9 mouse cellular contexts compared by ENCODE assay signal in genomic region chr10:80494732-80495131, GRCm38 (mm10). TPM values are rescaled to one million over a fixed set of nuclear protein-coding genes. Genes with fewer than 3 reads are reported as not detected.
DNase-seq lines count a peak whose midpoint lies in the region; ATAC-seq and TF ChIP-seq lines count a peak whose summit lies in the region.
"Had no signal": no experiment of that assay in that cellular context is flagged by ENCODE, and none has a peak within 500 bp of the region (broad histone marks: within the 10 kb centered on the region; RNA-seq: fewer than 3 reads in every experiment).

Gene Onecut3, plus strand, starts transcription at chr10:80494835.

- no peak within 1 kb of the TSS for H3K27ac ChIP-seq in gastrocnemius, adult 2 months
- H3K27ac ChIP-seq in heart, postnatal 0 days (ENCODE audit: low read depth), result no peak within 1 kb of the TSS
- H3K27ac ChIP-seq in limb, embryonic 11.5 days (replicated peaks; ENCODE audit: low read depth, low read length), result no peak within 1 kb of the TSS
- peak within 1 kb of the TSS; percentile 76; the same call in 1 of the 2 replicates for H3K27ac ChIP-seq in midbrain, embryonic 13.5 days

- H3K9me3 ChIP-seq in heart, postnatal 0 days (replicated peaks; ENCODE audit: control insufficient read depth, low read length), result no peaks in the 10 kb centered on the region
- H3K9me3 ChIP-seq in limb, embryonic 11.5 days (ENCODE audit: control insufficient read depth, low read length), result no peaks in the 10 kb centered on the region
- H3K9me3 ChIP-seq in midbrain, embryonic 13.5 days, result no peaks in the 10 kb centered on the region

- peak; percentile 62 for DNase-seq in gastrocnemius, adult 2 months
- DNase-seq in gastrocnemius, postnatal 36 days, result no peak
- DNase-seq in brain, embryonic 14.5 days (ENCODE audit: low read depth), result peak; percentile 51
- no peak for DNase-seq in heart, postnatal 0 days (ENCODE audit: low spot score)
- DNase-seq in limb, embryonic 11.5 days (ENCODE audit: low spot score), result peak; percentile 58
- peak; percentile 54 to 68 for DNase-seq in thymus, postnatal 36 days
- no peak for DNase-seq in left cerebral cortex, adult 8-10 months (ENCODE audit: low spot score in 2 of 2)

- no peak for TF ChIP-seq POLR2A in brain, embryonic 14.5 days (IDR thresholded peaks at IDR 0.05; ENCODE audit: borderline replicate concordance, extremely low read depth, insufficient read depth, insufficient read length, poor library complexity, severe bottlenecking)

- peak within 1 kb of the TSS; percentile 68 for H3K4me3 ChIP-seq in gastrocnemius, adult 2 months
- peak within 1 kb of the TSS; percentile 42 for H3K4me3 ChIP-seq in heart, postnatal 0 days (ENCODE audit: low read depth, low read length)
- H3K4me3 ChIP-seq in limb, embryonic 11.5 days (ENCODE audit: low read depth, low read length), result peak within 1 kb of the TSS; percentile 30
- H3K4me3 ChIP-seq in midbrain, embryonic 13.5 days (replicated peaks), result peak within 1 kb of the TSS; percentile 44

- H3K4me2 ChIP-seq in heart, postnatal 0 days (ENCODE audit: low read depth, low read length), result peak within 1 kb of the TSS; percentile 67
- H3K4me2 ChIP-seq in limb, embryonic 11.5 days (ENCODE audit: low read depth, severe bottlenecking), result peak within 1 kb of the TSS; percentile 71
- peak within 1 kb of the TSS; percentile 58 for H3K4me2 ChIP-seq in midbrain, embryonic 13.5 days (replicated peaks)

- peak; percentile 45; the same call in 1 of the 2 replicates for ATAC-seq in heart, postnatal 0 days (ENCODE audit: insufficient read depth, low read depth)
- no peak for ATAC-seq in limb, embryonic 11.5 days (ENCODE audit: insufficient number of reproducible peaks, low FRiP score, low TSS enrichment, low read depth)
- ATAC-seq in midbrain, embryonic 13.5 days, result peak; percentile 32; the same call in 1 of the 2 replicates

- no peaks in the 10 kb centered on the region for H3K36me3 ChIP-seq in heart, postnatal 0 days (replicated peaks; ENCODE audit: control insufficient read depth, insufficient read depth, low read length)
- H3K36me3 ChIP-seq in limb, embryonic 11.5 days (ENCODE audit: control insufficient read depth, insufficient read depth, low read length), result no peaks in the 10 kb centered on the region
- no peaks in the 10 kb centered on the region for H3K36me3 ChIP-seq in midbrain, embryonic 13.5 days

- WGBS in heart, postnatal 0 days, result under 1% methylated on average over 35 of the region's 42 CpGs
- WGBS in limb, embryonic 11.5 days, result under 1% methylated on average over 40 of the region's 42 CpGs
- under 1% methylated on average over 42 of the region's 42 CpGs for WGBS in midbrain, embryonic 13.5 days

- no peak within 1 kb of the TSS for H3K9ac ChIP-seq in heart, postnatal 0 days (replicated peaks; ENCODE audit: low read depth, low read length)
- H3K9ac ChIP-seq in limb, embryonic 11.5 days (ENCODE audit: low read length), result no peak within 1 kb of the TSS; the same call in 1 of the 2 replicates
- peak within 1 kb of the TSS; percentile 65 for H3K9ac ChIP-seq in midbrain, embryonic 13.5 days (replicated peaks)

- peaks cover 16% of the 10 kb centered on the region for H3K4me1 ChIP-seq in heart, postnatal 0 days (ENCODE audit: control insufficient read depth, insufficient read depth)
- peaks cover 18% of the 10 kb centered on the region for H3K4me1 ChIP-seq in limb, embryonic 11.5 days (ENCODE audit: control insufficient read depth, insufficient read depth, low read length)
- peaks cover 26% of the 10 kb centered on the region for H3K4me1 ChIP-seq in midbrain, embryonic 13.5 days (replicated peaks)

- TF ChIP-seq CTCF in gastrocnemius, adult 2 months (IDR thresholded peaks at IDR 0.05), result 0 out of 2 replicates have a peak, but pooled peaks have one; percentile 4
- peak; percentile 15; the same call in 1 of the 2 replicates for TF ChIP-seq CTCF in brain, embryonic 14.5 days (IDR thresholded peaks at IDR 0.05; ENCODE audit: borderline replicate concordance, extremely low read depth, insufficient read depth, insufficient read length)
- TF ChIP-seq CTCF in heart, postnatal 0 days (IDR thresholded peaks at IDR 0.05; ENCODE audit: low read depth), result no peak

- TF ChIP-seq EP300 in heart, postnatal 0 days (IDR thresholded peaks at IDR 0.05; ENCODE audit: low read depth), result no peak

- H3K27me3 ChIP-seq in heart, postnatal 0 days (ENCODE audit: control insufficient read depth, insufficient read depth, low read length), result peaks cover 100% of the 10 kb centered on the region
- peaks cover 99% of the 10 kb centered on the region for H3K27me3 ChIP-seq in limb, embryonic 11.5 days (ENCODE audit: control insufficient read depth, insufficient read depth, low read length)
- peaks cover 99% of the 10 kb centered on the region for H3K27me3 ChIP-seq in midbrain, embryonic 13.5 days

- intact Hi-C loops in gastrocnemius, adult 2 months (cut with DNase I), result loop anchor here (2.0 kb wide), 1 partner anchor 18 kb away; no protein-coding TSS in a partner anchor
- intact Hi-C loops in gastrocnemius, postnatal 36 days (cut with DNase I), result no loop called here

RNA-seq across cellular contexts. Expression of gene Onecut3, which starts in this region (rescaled TPM):
- not detected for total RNA-seq in gastrocnemius, adult 2 months (2021)
- not detected for total RNA-seq in gastrocnemius, postnatal 36 days (2021)
- polyA plus RNA-seq in brain, embryonic 14.5 days (2012; rRNA removed), result 5.0 and 10.9 TPM in 2 replicates
- total RNA-seq in heart, postnatal 0 days (2014; rRNA removed; ENCODE audit: low replicate concordance), result not detected in 2 replicates
- polyA plus RNA-seq in heart, postnatal 0 days (2015; fragmentation: Nextera tagmentation; extraction: Ambion mirVana), result not detected in 2 replicates
- not detected in 2 replicates for polyA plus RNA-seq in limb, embryonic 11.5 days (2014; fragmentation: Nextera tagmentation; extraction: Ambion mirVana)
- 2.6 and 3.0 TPM in 2 replicates for polyA plus RNA-seq in midbrain, embryonic 13.5 days (2015; fragmentation: Nextera tagmentation; extraction: Ambion mirVana)
- not detected for total RNA-seq in left cerebral cortex, adult 8-10 months (2022)
- polyA plus RNA-seq: gonadal fat pad, adult 2 months had no signal

Comparison
In these comparisons a context has a peak if more than half of its experiments do, and no peak if none do; other contexts are left out.
1. Peak in DNase-seq and H3K4me3 ChIP-seq in gastrocnemius, adult 2 months; RNA of the gene not detected or under 1 TPM.
2. Peak in ATAC-seq, H3K4me3 ChIP-seq and H3K4me2 ChIP-seq in heart, postnatal 0 days; RNA of the gene not detected or under 1 TPM.
3. Peak in DNase-seq, H3K4me3 ChIP-seq and H3K4me2 ChIP-seq in limb, embryonic 11.5 days; RNA of the gene not detected or under 1 TPM.
4. DNase-seq: peak in brain, embryonic 14.5 days (single experiment) and thymus, postnatal 36 days (2 of 2); none in gastrocnemius, postnatal 36 days (0 of 2), heart, postnatal 0 days (single experiment) and left cerebral cortex, adult 8-10 months (0 of 2).
5. Peak in every context shown above with its lines, with median percentiles within 50 percentile points of each other: H3K4me3 ChIP-seq and H3K4me2 ChIP-seq.